Comparison of ENCODE assay signal across 18 mouse cellular contexts in genomic region chr6:38995774-38996173, GRCm38 (mm10).
A peak's percentile ranks its signal among the peaks of the same experiment; 100 is the strongest.
DNase-seq lines count a peak whose midpoint lies in the region; ATAC-seq lines count a peak whose summit lies in the region.
"Had no signal": no experiment of that assay in that cellular context is flagged by ENCODE, and none has a peak within 500 bp of the region (broad histone marks: within the 10 kb centered on the region; RNA-seq: fewer than 3 reads in every experiment).

No protein-coding gene starts in this region.

- ATAC-seq in midbrain, embryonic 11.5 days (ENCODE audit: low FRiP score) = no peak
- ATAC-seq in midbrain, embryonic 15.5 days (replicated peaks) = no peak
- ATAC-seq: activated CD4-positive, CD25-positive, alpha-beta regulatory T cell, adult 4 months; CD4-positive, CD25-positive, alpha-beta regulatory T cell, adult 4 months; Patski had no signal

- H3K4me1 ChIP-seq in midbrain, embryonic 11.5 days (ENCODE audit: control insufficient read depth, insufficient read depth, low read length) = no peaks in the 10 kb centered on the region
- H3K4me1 ChIP-seq in midbrain, embryonic 15.5 days = no peaks in the 10 kb centered on the region

- no peaks in the 10 kb centered on the region for H3K27me3 ChIP-seq in midbrain, embryonic 11.5 days (ENCODE audit: control insufficient read depth, insufficient read depth, low read length)
- no peaks in the 10 kb centered on the region for H3K27me3 ChIP-seq in midbrain, embryonic 15.5 days (replicated peaks)
- H3K27me3 ChIP-seq: CH12.LX, Patski had no signal

- DNase-seq in midbrain, embryonic 11.5 days (ENCODE audit: low spot score, missing footprints) = peak; percentile 66
- DNase-seq: adrenal gland, adult 2 months; adrenal gland, adult 8-10 months; adrenal gland, postnatal 10 days; adrenal gland, postnatal 14 days; adrenal gland, postnatal 25 days; adrenal gland, postnatal 36 days; B cell, adult 2 months; cerebellum, adult 11 months; cerebellum, adult 11-12 months; cerebellum, adult 18-20 months; cerebellum, adult 2 months had no signal

- H3K27ac ChIP-seq in midbrain, embryonic 11.5 days (ENCODE audit: low read depth, low read length) = no peak overlapping the region
- H3K27ac ChIP-seq in midbrain, embryonic 15.5 days = no peak overlapping the region

- no peak overlapping the region for H3K9ac ChIP-seq in midbrain, embryonic 11.5 days (ENCODE audit: low read length)
- H3K9ac ChIP-seq in midbrain, embryonic 15.5 days = no peak overlapping the region

- no peaks in the 10 kb centered on the region for H3K36me3 ChIP-seq in midbrain, embryonic 11.5 days (ENCODE audit: control insufficient read depth, insufficient read depth, low read length)
- H3K36me3 ChIP-seq in midbrain, embryonic 15.5 days (replicated peaks) = no peaks in the 10 kb centered on the region
- H3K36me3 ChIP-seq: G1E had no signal

- H3K4me3 ChIP-seq in midbrain, embryonic 11.5 days (ENCODE audit: low read depth, low read length) = no peak overlapping the region
- H3K4me3 ChIP-seq in midbrain, embryonic 15.5 days = no peak overlapping the region

- H3K4me2 ChIP-seq in midbrain, embryonic 11.5 days = no peak overlapping the region
- no peak overlapping the region for H3K4me2 ChIP-seq in midbrain, embryonic 15.5 days

- no peaks in the 10 kb centered on the region for H3K9me3 ChIP-seq in midbrain, embryonic 11.5 days (ENCODE audit: control insufficient read depth, low read length)
- H3K9me3 ChIP-seq in midbrain, embryonic 15.5 days = no peaks in the 10 kb centered on the region
- H3K9me3 ChIP-seq: G1E had no signal

- 87% methylated on average over 3 of the region's 3 CpGs for WGBS in midbrain, embryonic 11.5 days
- WGBS in midbrain, embryonic 15.5 days = 83% methylated on average over 3 of the region's 3 CpGs
